In genomic region chr11:45577469-45578154, GRCm38 (mm10) we compare ENCODE assay signal across 13 mouse cellular contexts.
DNase-seq lines count a peak whose midpoint lies in the region; ATAC-seq and TF ChIP-seq lines count a peak whose summit lies in the region.
"Had no signal": no experiment of that assay in that cellular context is flagged by ENCODE, and none has a peak within 500 bp of the region (broad histone marks: within the 10 kb centered on the region; RNA-seq: fewer than 3 reads in every experiment).

No protein-coding gene starts in this region.

- no peak overlapping the region for H3K9ac ChIP-seq in forebrain, embryonic 13.5 days
- H3K9ac ChIP-seq in midbrain, embryonic 15.5 days: no peak overlapping the region
- no peak overlapping the region for H3K9ac ChIP-seq in intestine, postnatal 0 days (ENCODE audit: low read depth, low read length)
- H3K9ac ChIP-seq: lung, embryonic 14.5 days had no signal

- H3K36me3 ChIP-seq in forebrain, embryonic 13.5 days (ENCODE audit: poor library complexity, severe bottlenecking): no peaks in the 10 kb centered on the region
- no peaks in the 10 kb centered on the region for H3K36me3 ChIP-seq in midbrain, embryonic 15.5 days (replicated peaks)
- no peaks in the 10 kb centered on the region for H3K36me3 ChIP-seq in intestine, postnatal 0 days (ENCODE audit: control insufficient read depth, insufficient read depth)

- TF ChIP-seq CTCF in intestine, postnatal 0 days (IDR thresholded peaks at IDR 0.05; ENCODE audit: low read depth): no peak

- intact Hi-C loops in heart, postnatal 36 days (cut with DNase I): no loop called here

- no peak overlapping the region for H3K27ac ChIP-seq in forebrain, embryonic 13.5 days
- H3K27ac ChIP-seq in midbrain, embryonic 15.5 days: peak overlapping the region; percentile 17; the same call in 1 of the 2 replicates
- H3K27ac ChIP-seq in intestine, postnatal 0 days (ENCODE audit: low read depth, low read length): no peak overlapping the region

- H3K4me2 ChIP-seq in forebrain, embryonic 13.5 days: no peak overlapping the region
- no peak overlapping the region for H3K4me2 ChIP-seq in midbrain, embryonic 15.5 days
- H3K4me2 ChIP-seq in intestine, postnatal 0 days (replicated peaks; ENCODE audit: low read depth): no peak overlapping the region
- H3K4me2 ChIP-seq: lung, embryonic 14.5 days had no signal

- no peaks in the 10 kb centered on the region for H3K9me3 ChIP-seq in forebrain, embryonic 13.5 days (replicated peaks)
- H3K9me3 ChIP-seq in midbrain, embryonic 15.5 days: no peaks in the 10 kb centered on the region
- no peaks in the 10 kb centered on the region for H3K9me3 ChIP-seq in intestine, postnatal 0 days (ENCODE audit: control insufficient read depth)

- 27% methylated on average over 5 of the region's 5 CpGs for WGBS in forebrain, embryonic 13.5 days
- 22% methylated on average over 5 of the region's 5 CpGs for WGBS in midbrain, embryonic 15.5 days
- WGBS in intestine, postnatal 0 days: 57% methylated on average over 5 of the region's 5 CpGs

- ATAC-seq in forebrain, embryonic 13.5 days: peak; percentile 77; the same call in 1 of the 2 replicates
- peak; percentile 83 for ATAC-seq in midbrain, embryonic 15.5 days (replicated peaks)
- no peak for ATAC-seq in intestine, postnatal 0 days

- peak; percentile 53 for DNase-seq in embryo, embryonic 11 days
- DNase-seq in layer of hippocampus, adult 8-10 months (ENCODE audit: low spot score in 2 of 2): peak; percentile 7 to 12
- no peak for DNase-seq in heart, adult 11 months
- no peak for DNase-seq in spleen, postnatal 14 days (ENCODE audit: low spot score in 2 of 2)
- DNase-seq in heart, postnatal 36 days: no peak
- DNase-seq: cerebellum, adult 11 months; kidney, postnatal 14 days; lung, embryonic 14.5 days; spleen, adult 18-20 months; thymus, postnatal 25 days had no signal

- H3K4me1 ChIP-seq in forebrain, embryonic 13.5 days: peaks cover 9% of the 10 kb centered on the region; the same call in 1 of the 2 replicates
- peaks cover 6% of the 10 kb centered on the region for H3K4me1 ChIP-seq in midbrain, embryonic 15.5 days
- H3K4me1 ChIP-seq in intestine, postnatal 0 days (replicated peaks; ENCODE audit: control insufficient read depth, insufficient read depth, low read length): no peaks in the 10 kb centered on the region

- H3K27me3 ChIP-seq in forebrain, embryonic 13.5 days: no peaks in the 10 kb centered on the region
- no peaks in the 10 kb centered on the region for H3K27me3 ChIP-seq in midbrain, embryonic 15.5 days (replicated peaks)
- H3K27me3 ChIP-seq in intestine, postnatal 0 days (replicated peaks; ENCODE audit: control insufficient read depth, insufficient read depth, low read length): no peaks in the 10 kb centered on the region

- no peak overlapping the region for H3K4me3 ChIP-seq in forebrain, embryonic 13.5 days
- no peak overlapping the region for H3K4me3 ChIP-seq in midbrain, embryonic 15.5 days
- H3K4me3 ChIP-seq in intestine, postnatal 0 days (ENCODE audit: low read depth, low read length): no peak overlapping the region

Comparison
In these comparisons a context has a peak if more than half of its experiments do, and no peak if none do; other contexts are left out.
1. DNase-seq: peak in embryo, embryonic 11 days (single experiment) and layer of hippocampus, adult 8-10 months (2 of 2); none in heart, adult 11 months (single experiment), spleen, postnatal 14 days (0 of 2) and heart, postnatal 36 days (0 of 2).